Mouse (Mus musculus): ENCODE data around the gene Gatad2b.

DNA sequence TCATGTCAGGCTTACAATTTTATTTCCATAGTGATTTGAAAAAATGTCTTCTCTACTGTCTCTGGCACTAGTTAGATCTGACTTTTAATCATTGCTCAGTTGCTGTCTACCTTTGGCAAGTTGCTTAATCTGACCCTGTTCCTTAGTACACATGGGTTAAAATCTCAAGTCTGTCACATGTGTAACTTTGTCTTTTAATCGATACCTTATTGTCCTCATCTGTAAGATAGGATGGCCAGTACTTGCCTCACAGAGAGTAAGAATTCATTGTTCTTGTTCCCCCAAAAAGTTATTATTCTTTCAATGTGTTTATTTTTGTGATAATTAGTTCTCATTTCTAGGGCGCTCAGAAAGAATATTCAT, 1.0 kb upstream of the Gatad2b start:
- TF ChIP-seq CTCF (IDR thresholded peaks at IDR 0.05; ENCODE audit: borderline replicate concordance, insufficient read depth, low read length): no peak
- TF ChIP-seq POLR2A (IDR thresholded peaks at IDR 0.05; ENCODE audit: low read depth, low read length): 0 out of 2 replicates have a peak, but pooled peaks have one; percentile 12
